ENCODE assay signal across 9 mouse cellular contexts in genomic region chr5:142692248-142692647, GRCm38 (mm10). TPM values are rescaled to one million over a fixed set of nuclear protein-coding genes. Genes with fewer than 3 reads are reported as not detected.
A peak's percentile ranks its signal among the peaks of the same experiment; 100 is the strongest.
DNase-seq lines count a peak whose midpoint lies in the region; ATAC-seq lines count a peak whose summit lies in the region.
"Had no signal": no experiment of that assay in that cellular context is flagged by ENCODE, and none has a peak within 500 bp of the region (broad histone marks: within the 10 kb centered on the region; RNA-seq: fewer than 3 reads in every experiment).

Gene Slc29a4, plus strand, starts transcription at chr5:142692512.

- no peak within 1 kb of the TSS for H3K27ac ChIP-seq in forebrain, embryonic 10.5 days
- H3K27ac ChIP-seq in midbrain, embryonic 16.5 days (ENCODE audit: low read length): no peak within 1 kb of the TSS; the same call in 1 of the 2 replicates

- WGBS in forebrain, embryonic 10.5 days: 81% methylated on average over 14 of the region's 14 CpGs
- WGBS in midbrain, embryonic 16.5 days: 60% methylated on average over 14 of the region's 14 CpGs

- no peak within 1 kb of the TSS for H3K9ac ChIP-seq in midbrain, embryonic 16.5 days (ENCODE audit: low read depth, low read length)

- no peaks in the 10 kb centered on the region for H3K9me3 ChIP-seq in forebrain, embryonic 10.5 days
- no peaks in the 10 kb centered on the region for H3K9me3 ChIP-seq in midbrain, embryonic 16.5 days (replicated peaks; ENCODE audit: control insufficient read depth, low read length, poor library complexity, severe bottlenecking)
- H3K9me3 ChIP-seq: megakaryocyte, embryonic 14.5 days had no signal

- peaks cover 13% of the 10 kb centered on the region; the same call in 1 of the 2 replicates for H3K4me1 ChIP-seq in forebrain, embryonic 10.5 days
- H3K4me1 ChIP-seq in midbrain, embryonic 16.5 days (ENCODE audit: control insufficient read depth, insufficient read depth, low read length): peaks cover 11% of the 10 kb centered on the region
- H3K4me1 ChIP-seq: megakaryocyte, embryonic 14.5 days had no signal

- no peak for DNase-seq in adrenal gland, postnatal 36 days
- no peak for DNase-seq in forebrain, embryonic 10.5 days (ENCODE audit: extremely low spot score, low spot score)
- DNase-seq in layer of hippocampus, adult 8-10 months (ENCODE audit: low spot score in 2 of 2): peak; percentile 70 to 80
- no peak for DNase-seq in lung, postnatal 36 days
- DNase-seq in heart, adult 11 months: no peak
- DNase-seq in urinary bladder, postnatal 4 days (ENCODE audit: low spot score in 2 of 2): no peak
- no peak for DNase-seq in thymus, postnatal 36 days

- H3K27me3 ChIP-seq in forebrain, embryonic 10.5 days (ENCODE audit: poor library complexity, severe bottlenecking): no peaks in the 10 kb centered on the region
- no peaks in the 10 kb centered on the region for H3K27me3 ChIP-seq in midbrain, embryonic 16.5 days (ENCODE audit: control insufficient read depth, insufficient read depth, low read depth, low read length)

- no peaks in the 10 kb centered on the region for H3K36me3 ChIP-seq in forebrain, embryonic 10.5 days (replicated peaks)
- no peaks in the 10 kb centered on the region for H3K36me3 ChIP-seq in midbrain, embryonic 16.5 days (ENCODE audit: control insufficient read depth, insufficient read depth, low read length)

- ATAC-seq in midbrain, embryonic 16.5 days: no peak

- H3K4me3 ChIP-seq in forebrain, embryonic 10.5 days: no peak within 1 kb of the TSS
- H3K4me3 ChIP-seq in midbrain, embryonic 16.5 days (ENCODE audit: low read depth, low read length): no peak within 1 kb of the TSS
- H3K4me3 ChIP-seq: megakaryocyte, embryonic 14.5 days had no signal

- H3K4me2 ChIP-seq in midbrain, embryonic 16.5 days (ENCODE audit: low read length): no peak within 1 kb of the TSS

RNA-seq across cellular contexts. Expression of gene Slc29a4, which starts in this region (rescaled TPM):
- total RNA-seq in adrenal gland, postnatal 36 days (2021): 10 to 100 TPM; 14.4 to 22.8 TPM
- polyA plus RNA-seq in forebrain, embryonic 10.5 days (2016; fragmentation: Nextera tagmentation; extraction: Ambion mirVana): 19.8 and 21.4 TPM in 2 replicates
- 10 to 100 TPM; 35.4 to 39.1 (median 37.8) TPM for total RNA-seq in layer of hippocampus, adult 8-10 months (2022)
- polyA plus RNA-seq in midbrain, embryonic 16.5 days (2015; fragmentation: Nextera tagmentation; extraction: Ambion mirVana): 83.1 and 84.7 TPM in 2 replicates

Comparison
In these comparisons a context has a peak if more than half of its experiments do, and no peak if none do; other contexts are left out.
1. DNase-seq: peak in layer of hippocampus, adult 8-10 months (2 of 2); none in adrenal gland, postnatal 36 days (0 of 2), forebrain, embryonic 10.5 days (single experiment), lung, postnatal 36 days (single experiment), heart, adult 11 months (single experiment), urinary bladder, postnatal 4 days (0 of 2) and thymus, postnatal 36 days (0 of 2).